Mouse (Mus musculus) thymus, adult 2 months (tissue): ENCODE results near the gene Omp. TPM values are rescaled to one million over a fixed set of nuclear protein-coding genes. Genes with fewer than 3 reads are reported as not detected.

Experiments used
- DNase-seq: peaks from one replicate; pipeline ENCODE4 v3.0.0; 2021
- H3K27ac ChIP-seq: fragments of 200-500 bp; 2 replicates; pipeline ENCODE4 v1.5.1; 2012; ENCODE audit warnings: low read length, control low read depth; ENCODE audit not compliant: control insufficient read depth, insufficient read depth
- H3K27me3 ChIP-seq: fragments of 200-500 bp; 2 replicates; pipeline ENCODE4 v1.6.1; 2012; ENCODE audit warnings: mild to moderate bottlenecking, low read length, moderate library complexity, mixed read lengths; ENCODE audit not compliant: control insufficient read depth, insufficient read depth
- H3K36me3 ChIP-seq: fragments of 200-500 bp; 2 replicates; pipeline ENCODE4 v1.6.1; 2012; ENCODE audit warnings: mild to moderate bottlenecking, low read length, moderate library complexity; ENCODE audit not compliant: control insufficient read depth, insufficient read depth
- H3K4me1 ChIP-seq: fragments of 200-500 bp; replicated peaks from 2 replicates; pipeline ENCODE4 v1.6.1; 2012; ENCODE audit warnings: low read length; ENCODE audit not compliant: control insufficient read depth, insufficient read depth
- H3K4me3 ChIP-seq: fragments of 200-500 bp; 2 replicates; pipeline ENCODE4 v1.5.1; 2012; ENCODE audit warnings: mild to moderate bottlenecking, low read length, control low read depth, moderate library complexity; ENCODE audit not compliant: control insufficient read depth, insufficient read depth
- CTCF ChIP-seq: fragments of 200-500 bp; IDR thresholded peaks from 2 replicates; pipeline ENCODE4 v1.5.1; 2012; ENCODE audit warnings: mild to moderate bottlenecking, control low read depth, low read length, moderate library complexity, borderline replicate concordance; ENCODE audit not compliant: control insufficient read depth, poor library complexity, insufficient read depth; ENCODE audit errors: extremely low read depth
- POLR2A ChIP-seq: fragments of 200-500 bp; IDR thresholded peaks from 2 replicates; pipeline ENCODE4 v1.6.1; 2012; ENCODE audit warnings: mild to moderate bottlenecking, low read length, control low read depth, moderate library complexity; ENCODE audit not compliant: control insufficient read depth, poor library complexity, insufficient read depth; ENCODE audit errors: extremely low read depth
- WGBS: fragments of 180-500 bp; shearing (Covaris S2); methylation state at CpG from one replicate; pipeline ENCODE4 v1.1.7; 2018; 5-methylcytosine and 5-hydroxymethylcytosine counted together
- polyA plus RNA-seq: library from polyadenylated mRNA; depleted of rRNA; stranded (reverse); fragments of >200 nt; gene quantifications from 2 replicates; pipeline ENCODE4 v1.2.3, GENCODE M21; 2012

The Omp gene
- polyA plus RNA-seq, 1 experiment: 1.8 TPM

DNA sequence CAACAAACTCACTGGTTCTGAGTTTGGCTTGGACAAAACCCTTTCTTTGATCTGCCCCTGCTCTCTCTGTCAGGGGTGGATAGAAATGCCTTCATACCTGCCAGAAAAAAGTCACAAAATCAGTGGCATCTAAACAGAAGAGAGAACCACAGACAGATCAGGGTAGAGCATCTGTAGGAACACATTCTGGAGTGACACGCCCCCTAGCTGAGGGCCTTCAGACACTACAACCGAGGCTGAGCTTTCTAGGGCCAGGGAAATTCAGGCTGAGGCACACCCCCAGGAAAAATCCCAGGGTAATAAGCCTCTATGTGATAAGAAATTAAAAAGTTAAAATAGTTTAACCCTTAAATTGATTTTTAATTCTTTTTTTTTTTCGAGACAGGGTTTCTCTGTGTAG lies 8.0 kb upstream of the Omp start:
- no peak overlapping the region for H3K27ac ChIP-seq
- H3K36me3 ChIP-seq: no peaks in the 10 kb centered on the region
- no peak for DNase-seq
- 85% methylated on average over 3 of the region's 3 CpGs for WGBS
- H3K4me3 ChIP-seq: no peak overlapping the region
- no peak for TF ChIP-seq POLR2A
- H3K27me3 ChIP-seq: no peaks in the 10 kb centered on the region
- H3K4me1 ChIP-seq: no peaks in the 10 kb centered on the region

DNA sequence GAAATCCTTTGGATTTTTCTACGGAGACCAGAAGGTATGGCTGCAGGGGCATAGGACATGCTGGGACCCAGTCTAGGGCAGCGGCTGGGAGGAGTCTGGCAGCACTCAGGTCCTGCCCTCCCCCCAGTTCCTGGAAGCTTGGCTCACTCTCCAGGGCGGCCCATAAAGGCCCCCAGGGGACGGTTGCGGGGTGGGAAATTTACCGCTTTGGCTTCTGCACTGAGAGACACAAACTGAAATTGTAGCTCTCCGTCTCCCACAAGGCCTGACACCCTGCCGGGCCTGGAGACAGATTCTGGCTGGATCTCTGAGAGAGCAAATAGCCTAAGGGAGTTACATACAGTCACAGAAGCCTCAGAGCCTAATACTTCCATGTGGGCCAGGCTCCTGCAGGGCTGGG lies 7.1 kb upstream of the Omp start:
- Histone ChIP-seq H3K36me3 (no peaks in the 10 kb centered on the region), H3K4me1 (no peaks in the 10 kb centered on the region), H3K27me3 (no peaks in the 10 kb centered on the region), H3K4me3 (no peak overlapping the region), H3K27ac (no peak overlapping the region)
- DNase-seq: no peak
- TF ChIP-seq CTCF (no peak), POLR2A (no peak)
- 91% methylated on average over 8 of the region's 8 CpGs for WGBS

DNA sequence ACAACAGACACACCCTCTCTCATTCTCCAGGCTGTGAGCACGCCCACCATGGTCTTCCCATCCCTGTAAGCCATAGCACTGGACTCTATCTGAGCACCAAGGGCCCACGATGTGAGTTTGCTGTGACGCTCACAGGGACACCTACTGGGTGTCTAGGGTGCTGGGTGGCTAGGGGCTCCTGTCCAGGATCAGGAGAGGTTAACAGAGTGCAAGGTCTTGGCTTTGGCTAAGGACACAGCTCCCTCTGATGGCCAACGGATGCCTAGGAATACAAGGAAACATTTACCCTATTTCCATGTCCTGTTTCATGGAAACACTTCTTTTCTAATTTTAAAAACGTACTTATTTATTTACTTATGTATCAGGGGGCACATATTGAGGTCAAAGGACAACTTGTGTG lies 5.2 kb upstream of the Omp start:
- no peaks in the 10 kb centered on the region for H3K4me1 ChIP-seq
- TF ChIP-seq CTCF (no peak), POLR2A (no peak)
- no peaks in the 10 kb centered on the region for H3K27me3 ChIP-seq
- no peak overlapping the region for H3K27ac ChIP-seq
- no peak for DNase-seq
- WGBS: 95% methylated on average over 5 of the region's 5 CpGs
- no peak overlapping the region for H3K4me3 ChIP-seq
- no peaks in the 10 kb centered on the region for H3K36me3 ChIP-seq

DNA sequence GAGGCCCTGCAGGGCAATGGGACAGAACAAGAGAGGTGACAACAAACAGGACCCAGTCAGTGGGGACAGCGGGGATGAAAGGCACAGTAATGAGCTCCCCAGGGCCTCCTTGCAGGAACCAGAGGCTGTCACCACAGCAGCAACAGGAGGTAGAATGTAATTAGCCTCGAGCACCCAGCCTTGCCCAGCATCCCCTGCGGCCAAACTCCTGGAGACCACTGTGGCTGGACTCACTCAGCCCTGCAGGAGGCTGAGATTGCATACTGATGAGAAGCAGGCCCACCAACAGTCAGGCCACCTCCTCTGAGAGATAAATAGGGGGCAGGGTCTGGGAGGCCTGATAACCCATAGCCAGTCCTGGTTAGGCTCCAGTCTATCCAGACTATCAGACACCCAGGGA lies 4.5 kb upstream of the Omp start:
- TF ChIP-seq POLR2A (no peak), CTCF (no peak)
- Histone ChIP-seq H3K27me3 (no peaks in the 10 kb centered on the region), H3K27ac (no peak overlapping the region), H3K36me3 (no peaks in the 10 kb centered on the region), H3K4me3 (no peak overlapping the region), H3K4me1 (no peaks in the 10 kb centered on the region)
- WGBS: 96% methylated on average over 3 of the region's 3 CpGs
- DNase-seq: no peak

DNA sequence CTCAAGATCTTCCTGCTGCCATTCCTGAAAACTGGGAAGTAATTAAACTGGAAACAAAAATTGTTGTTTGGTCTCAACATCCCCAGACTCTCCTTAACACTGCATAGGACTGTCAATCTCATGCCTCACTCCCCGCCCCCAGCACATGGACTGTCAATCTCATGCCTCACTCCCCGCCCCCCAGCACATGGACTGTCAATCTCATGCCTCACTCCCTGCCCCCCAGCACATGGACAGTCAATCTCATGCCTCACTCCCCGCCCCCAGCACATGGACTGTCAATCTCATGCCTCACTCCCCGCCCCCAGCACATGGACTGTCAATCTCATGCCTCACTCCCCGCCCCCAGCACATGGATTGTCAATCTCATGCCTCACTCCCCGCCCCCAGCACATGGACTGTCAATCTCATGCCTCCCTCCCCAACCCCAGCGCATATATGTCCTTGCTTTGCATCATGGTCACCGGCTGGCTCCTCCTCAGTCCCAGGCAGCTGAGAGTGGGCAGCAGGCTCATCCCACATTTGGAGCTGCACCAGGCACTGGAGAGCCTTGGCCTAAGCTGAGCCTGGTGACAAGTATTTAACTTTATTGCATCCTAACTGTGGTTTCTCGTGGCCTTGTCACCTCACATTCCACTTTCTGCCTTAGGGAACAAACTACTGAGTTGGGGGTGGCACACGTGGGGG lies 3.6 kb upstream of the Omp start:
- no peak for DNase-seq
- Histone ChIP-seq H3K27me3 (no peaks in the 10 kb centered on the region), H3K27ac (no peak overlapping the region), H3K4me3 (no peak overlapping the region), H3K4me1 (no peaks in the 10 kb centered on the region), H3K36me3 (no peaks in the 10 kb centered on the region)
- TF ChIP-seq CTCF (no peak), POLR2A (no peak)
- 93% methylated on average over 10 of the region's 10 CpGs for WGBS

DNA sequence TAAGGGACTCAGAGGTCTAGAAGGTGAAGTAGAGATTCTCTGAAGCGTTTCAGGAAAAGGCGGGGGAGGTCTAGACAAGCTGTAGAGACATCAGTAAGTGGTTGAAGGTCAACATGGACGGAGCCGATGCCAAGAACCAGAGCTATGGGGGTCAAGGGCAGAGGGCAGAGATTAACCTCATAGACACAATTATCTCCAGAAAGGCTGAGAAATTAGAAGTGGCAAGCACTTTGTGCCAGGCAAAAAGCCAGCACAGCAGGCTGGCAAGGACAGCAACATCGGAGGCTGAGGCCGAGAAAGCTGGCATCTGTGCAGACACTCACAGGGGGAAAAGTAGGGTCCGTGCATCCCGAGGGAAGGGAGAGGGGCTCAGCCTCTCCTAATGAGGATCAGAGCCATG lies 2.5 kb upstream of the Omp start:
- H3K36me3 ChIP-seq: no peaks in the 10 kb centered on the region
- H3K27me3 ChIP-seq: no peaks in the 10 kb centered on the region
- WGBS: 95% methylated on average over 8 of the region's 8 CpGs
- H3K4me1 ChIP-seq: no peaks in the 10 kb centered on the region
- DNase-seq: no peak
- no peak overlapping the region for H3K4me3 ChIP-seq
- TF ChIP-seq CTCF: no peak
- no peak for TF ChIP-seq POLR2A
- no peak overlapping the region for H3K27ac ChIP-seq

DNA sequence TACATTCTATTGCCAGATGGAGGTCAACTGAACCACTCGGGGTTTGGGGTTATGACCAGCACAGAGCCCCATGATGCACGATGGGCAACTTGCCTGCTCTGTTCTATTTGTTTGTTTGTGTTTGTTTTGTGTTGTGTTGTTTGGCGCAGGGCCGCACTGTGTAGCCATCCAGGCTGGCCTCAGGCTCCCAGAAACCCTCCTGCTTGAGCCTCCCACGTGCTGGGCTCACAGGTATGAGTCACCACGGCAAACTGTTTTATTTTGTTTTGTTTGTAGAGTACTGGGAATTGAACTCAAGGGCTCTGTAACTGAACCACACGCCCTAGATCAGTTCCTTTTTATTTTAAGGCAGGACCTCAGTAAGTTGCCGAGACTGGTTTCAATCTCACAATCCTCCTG lies 1.1 kb upstream of the Omp start:
- WGBS: 91% methylated on average over 8 of the region's 8 CpGs
- H3K4me3 ChIP-seq: no peak overlapping the region
- H3K27ac ChIP-seq: no peak overlapping the region
- no peaks in the 10 kb centered on the region for H3K27me3 ChIP-seq
- H3K4me1 ChIP-seq: no peaks in the 10 kb centered on the region
- no peak for DNase-seq
- TF ChIP-seq CTCF (no peak), POLR2A (no peak)
- no peaks in the 10 kb centered on the region for H3K36me3 ChIP-seq
